Mouse (Mus musculus) c-Kit-negative CD71-positive TER-119-positive erythroid progenitor cells, embryonic 14.5 days (primary cell): ENCODE measurements around the gene Plac1.
A peak's percentile ranks its signal among the peaks of the same experiment; 100 is the strongest.

Source experiments
- DNase-seq: peaks from one replicate; pipeline ENCODE4 v3.0.0-alpha.2; 2013; ENCODE audit warnings: low read depth, low spot score

Plac1 gene

GRCm38 (mm10) chrX:53114994-53115393 is 124.9 kb downstream of the Plac1 start:
- DNase-seq = no peak

- no peak for DNase-seq
Observed at GRCm38 (mm10) chrX:53110142-53110541, 129.8 kb downstream of the Plac1 start.

- no peak for DNase-seq
Observed at GRCm38 (mm10) chrX:53107127-53107526, 132.8 kb downstream of the Plac1 start.

- no peak for DNase-seq
Observed at GRCm38 (mm10) chrX:53101165-53101564, 138.7 kb downstream of the Plac1 start.

- no peak for DNase-seq
Observed at GRCm38 (mm10) chrX:53099951-53100350, 140.0 kb downstream of the Plac1 start.

- DNase-seq = no peak
Observed at GRCm38 (mm10) chrX:53099266-53099665, 140.6 kb downstream of the Plac1 start.

GRCm38 (mm10) chrX:53098293-53098692 is 141.6 kb downstream of the Plac1 start:
- DNase-seq = no peak

- no peak for DNase-seq
Observed at GRCm38 (mm10) chrX:53097786-53098185, 142.1 kb downstream of the Plac1 start.

GRCm38 (mm10) chrX:53093381-53093780 is 146.5 kb downstream of the Plac1 start:
- DNase-seq = no peak

- peak; percentile 65 for DNase-seq
Observed at GRCm38 (mm10) chrX:53088663-53089292, 151.1 kb downstream of the Plac1 start.

- DNase-seq = no peak
Observed at GRCm38 (mm10) chrX:53087202-53087601, 152.7 kb downstream of the Plac1 start.

GRCm38 (mm10) chrX:53085559-53085958 is 154.4 kb downstream of the Plac1 start:
- no peak for DNase-seq

- no peak for DNase-seq
Observed at GRCm38 (mm10) chrX:53064406-53064805, 175.5 kb downstream of the Plac1 start.

GRCm38 (mm10) chrX:53059426-53060007 is 180.4 kb downstream of the Plac1 start:
- DNase-seq = no peak

GRCm38 (mm10) chrX:53058459-53059280 is 181.2 kb downstream of the Plac1 start:
- no peak for DNase-seq

- DNase-seq = no peak
Observed at GRCm38 (mm10) chrX:53057760-53058090, 182.2 kb downstream of the Plac1 start.

GRCm38 (mm10) chrX:53057054-53057759 is 182.7 kb downstream of the Plac1 start:
- DNase-seq = peak; percentile 44

- no peak for DNase-seq
Observed at GRCm38 (mm10) chrX:53056627-53057026, 183.3 kb downstream of the Plac1 start.

GRCm38 (mm10) chrX:53055771-53056170 is 184.1 kb downstream of the Plac1 start:
- no peak for DNase-seq

GRCm38 (mm10) chrX:53053885-53054284 is 186.0 kb downstream of the Plac1 start:
- DNase-seq = no peak

- DNase-seq = no peak
Observed at GRCm38 (mm10) chrX:53052652-53053500, 187.0 kb downstream of the Plac1 start.
